7 mouse cellular contexts compared by ENCODE assay signal in the genomic region with DNA sequence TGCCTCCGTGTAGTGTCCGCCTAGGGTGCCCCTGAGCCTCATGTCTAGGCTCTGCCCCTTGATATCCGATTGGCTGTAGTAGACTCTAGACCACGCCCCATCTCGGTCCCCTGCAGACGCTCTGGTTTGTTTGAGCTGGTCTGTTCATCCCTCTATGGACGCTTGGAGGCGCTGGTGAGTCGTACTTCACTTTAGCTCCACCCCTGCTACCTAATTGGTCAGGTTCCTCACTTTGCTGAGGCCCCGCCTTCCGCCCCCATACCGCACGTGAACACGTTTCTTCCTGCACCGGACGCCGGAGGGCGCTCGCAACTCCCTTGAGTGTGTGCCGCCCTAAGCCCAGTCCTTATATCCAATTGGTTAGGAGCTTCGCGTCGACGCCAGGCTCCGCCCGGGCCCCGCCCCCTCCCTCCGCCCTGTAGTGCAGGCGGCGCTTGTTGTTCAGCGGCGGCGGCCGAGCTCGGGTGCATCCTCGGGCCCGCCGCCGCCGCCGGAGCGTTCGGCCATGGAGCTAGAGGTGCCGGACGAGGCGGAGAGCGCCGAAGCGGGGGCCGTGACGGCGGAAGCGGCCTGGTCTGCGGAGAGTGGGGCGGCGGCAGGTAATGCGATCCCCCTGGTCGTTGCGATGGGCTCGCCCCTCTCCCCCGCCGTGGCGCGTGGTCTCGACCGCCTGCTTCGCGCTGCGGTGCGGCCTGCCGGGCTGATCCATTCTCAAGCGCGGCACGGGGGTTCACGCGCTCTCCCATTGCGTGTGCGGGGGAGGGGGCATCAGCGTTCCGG. TPM values are rescaled to one million over a fixed set of nuclear protein-coding genes. Genes with fewer than 3 reads are reported as not detected.
DNase-seq lines count a peak whose midpoint lies in the region; ATAC-seq and TF ChIP-seq lines count a peak whose summit lies in the region.

A gene (plus strand): TSS at position 410 of the 780 bp plus-strand sequence.

- peak within 1 kb of the TSS; percentile 88 for H3K4me2 ChIP-seq in intestine, postnatal 0 days (replicated peaks; ENCODE audit: low read depth)
- peak within 1 kb of the TSS; percentile 93 for H3K4me2 ChIP-seq in midbrain, embryonic 12.5 days (replicated peaks)

- TF ChIP-seq POLR2A in small intestine, adult 2 months (IDR thresholded peaks at IDR 0.05; ENCODE audit: low read depth, low read length): peak; percentile 78; the same call in 1 of the 2 replicates

- intact Hi-C loops in left cerebral cortex, postnatal 4 days (cut with DNase I): loop anchor here (2.0 kb wide), 1 partner anchor 26 kb away; no protein-coding TSS in a partner anchor

- H3K4me1 ChIP-seq in embryonic facial prominence, embryonic 10.5 days: peaks cover 64% of the 10 kb centered on the region
- peaks cover 11% of the 10 kb centered on the region for H3K4me1 ChIP-seq in intestine, postnatal 0 days (replicated peaks; ENCODE audit: control insufficient read depth, insufficient read depth, low read length)
- H3K4me1 ChIP-seq in midbrain, embryonic 12.5 days: peaks cover 35% of the 10 kb centered on the region
- peaks cover 38% of the 10 kb centered on the region for H3K4me1 ChIP-seq in small intestine, adult 2 months (ENCODE audit: control insufficient read depth, insufficient read depth, insufficient read length, low read length)

- peak within 1 kb of the TSS; percentile 75 for H3K4me3 ChIP-seq in embryonic facial prominence, embryonic 10.5 days
- peak within 1 kb of the TSS; percentile 76 for H3K4me3 ChIP-seq in intestine, postnatal 0 days (ENCODE audit: low read depth, low read length)
- peak within 1 kb of the TSS; percentile 88 for H3K4me3 ChIP-seq in midbrain, embryonic 12.5 days
- peak within 1 kb of the TSS; percentile 92 for H3K4me3 ChIP-seq in small intestine, adult 2 months (ENCODE audit: low read depth, low read length)

- whole genome bisulfite sequencing in embryonic facial prominence, embryonic 10.5 days: under 1% methylated on average over 80 of the region's 80 CpGs
- WGBS in intestine, postnatal 0 days: under 1% methylated on average over 79 of the region's 80 CpGs
- under 1% methylated on average over 70 of the region's 80 CpGs for WGBS in midbrain, embryonic 12.5 days
- under 1% methylated on average over 80 of the region's 80 CpGs for WGBS in small intestine, adult 2 months

- peak; percentile 96 for TF ChIP-seq CTCF in intestine, postnatal 0 days (IDR thresholded peaks at IDR 0.05; ENCODE audit: low read depth)
- TF ChIP-seq CTCF in small intestine, adult 2 months (IDR thresholded peaks at IDR 0.05; ENCODE audit: extremely low read depth, insufficient read length, insufficient replicate concordance, low read depth, low read length): peak; percentile 84

- DNase-seq in adrenal gland, postnatal 10 days: peak; percentile 99
- DNase-seq in embryonic facial prominence, embryonic 10.5 days (ENCODE audit: low spot score): peak; percentile 99
- DNase-seq in gonadal fat pad, adult 2 months (ENCODE audit: low read depth): peak; percentile 92
- peak; percentile 100 for DNase-seq in left cerebral cortex, postnatal 4 days

- H3K27ac ChIP-seq in embryonic facial prominence, embryonic 10.5 days (replicated peaks): peak within 1 kb of the TSS; percentile 93
- peak within 1 kb of the TSS; percentile 92 for H3K27ac ChIP-seq in intestine, postnatal 0 days (ENCODE audit: low read depth, low read length)
- peak within 1 kb of the TSS; percentile 86 for H3K27ac ChIP-seq in midbrain, embryonic 12.5 days (replicated peaks)
- H3K27ac ChIP-seq in small intestine, adult 2 months (ENCODE audit: insufficient read depth, low read depth, low read length): peak within 1 kb of the TSS; percentile 98

- no peaks in the 10 kb centered on the region for H3K9me3 ChIP-seq in embryonic facial prominence, embryonic 10.5 days
- H3K9me3 ChIP-seq in intestine, postnatal 0 days (ENCODE audit: control insufficient read depth): no peaks in the 10 kb centered on the region
- no peaks in the 10 kb centered on the region for H3K9me3 ChIP-seq in midbrain, embryonic 12.5 days

- H3K27me3 ChIP-seq in embryonic facial prominence, embryonic 10.5 days (replicated peaks; ENCODE audit: low read depth, poor library complexity, severe bottlenecking): peaks cover 43% of the 10 kb centered on the region
- H3K27me3 ChIP-seq in intestine, postnatal 0 days (replicated peaks; ENCODE audit: control insufficient read depth, insufficient read depth, low read length): no peaks in the 10 kb centered on the region
- H3K27me3 ChIP-seq in midbrain, embryonic 12.5 days: peaks cover 35% of the 10 kb centered on the region
- H3K27me3 ChIP-seq in small intestine, adult 2 months (ENCODE audit: control insufficient read depth, insufficient read depth, low read length): no peaks in the 10 kb centered on the region

- peaks cover 25% of the 10 kb centered on the region for H3K36me3 ChIP-seq in embryonic facial prominence, embryonic 10.5 days (replicated peaks)
- no peaks in the 10 kb centered on the region for H3K36me3 ChIP-seq in intestine, postnatal 0 days (ENCODE audit: control insufficient read depth, insufficient read depth)
- no peaks in the 10 kb centered on the region for H3K36me3 ChIP-seq in midbrain, embryonic 12.5 days
- 0 out of 2 replicates have a peak, but pooled peaks cover 2% of the 10 kb centered on the region for H3K36me3 ChIP-seq in small intestine, adult 2 months (ENCODE audit: control insufficient read depth, insufficient read depth, low read length)

- H3K9ac ChIP-seq in intestine, postnatal 0 days (ENCODE audit: low read depth, low read length): peak within 1 kb of the TSS; percentile 67
- peak within 1 kb of the TSS; percentile 89 for H3K9ac ChIP-seq in midbrain, embryonic 12.5 days (replicated peaks)

- ATAC-seq in intestine, postnatal 0 days: peak; percentile 90
- ATAC-seq in midbrain, embryonic 12.5 days (ENCODE audit: low FRiP score, low read depth): peak; percentile 94

RNA-seq across cellular contexts. Expression of the gene that starts here (rescaled TPM):
- 10 to 100 TPM; 39.2 to 48.9 TPM for total RNA-seq in adrenal gland, postnatal 10 days (2021)
- polyA plus RNA-seq in embryonic facial prominence, embryonic 10.5 days (2016; fragmentation: Nextera tagmentation; extraction: Ambion mirVana): 72.2 and 72.4 TPM in 2 replicates
- polyA plus RNA-seq in gonadal fat pad, adult 2 months (2012; rRNA removed): 57.9 and 58.4 TPM in 2 replicates
- 27.2 and 27.6 TPM in 2 replicates for polyA plus RNA-seq in intestine, postnatal 0 days (2015; fragmentation: Nextera tagmentation; extraction: Ambion mirVana)
- total RNA-seq in left cerebral cortex, postnatal 4 days (2021): 100 to 1,000 TPM; 295 to 304 TPM
- polyA plus RNA-seq in midbrain, embryonic 12.5 days (2016; fragmentation: Nextera tagmentation; extraction: Ambion mirVana): 89.9 and 92.6 TPM in 2 replicates
- polyA plus RNA-seq in small intestine, adult 2 months (2012; rRNA removed): 26.1 and 50.8 TPM in 2 replicates

Comparison
In these comparisons a context has a peak if more than half of its experiments do, and no peak if none do; other contexts are left out.
1. Peak in every context shown above with its lines: DNase-seq, ATAC-seq, H3K4me3 ChIP-seq and H3K27ac ChIP-seq.
2. RNA of the gene that starts here (total RNA-seq): 295 to 304 TPM in left cerebral cortex, postnatal 4 days; 39.2 to 48.9 TPM in adrenal gland, postnatal 10 days; every median in the first group is over 4 times any median in the second.